9 mouse cellular contexts compared by ENCODE assay signal in the genomic region with DNA sequence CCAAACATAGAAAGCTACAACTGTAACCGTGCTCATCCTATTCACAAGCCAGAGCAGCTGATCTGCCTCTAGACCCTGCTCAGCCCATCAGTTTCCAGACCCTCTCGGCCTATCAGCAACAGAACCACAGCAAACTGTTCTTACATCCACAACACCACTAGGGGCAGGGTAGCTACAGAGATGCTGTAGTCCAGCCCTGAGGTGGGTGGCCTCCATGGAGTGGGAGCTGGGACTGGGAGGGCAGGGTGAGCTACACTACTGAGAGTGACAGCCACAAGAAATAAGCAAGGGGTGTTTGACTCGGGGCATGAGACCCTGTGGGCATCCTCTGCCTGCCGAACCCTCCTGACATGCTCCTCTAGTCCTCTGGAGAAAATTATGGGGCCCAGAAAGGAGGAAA. TPM values are rescaled to one million over a fixed set of nuclear protein-coding genes. Genes with fewer than 3 reads are reported as not detected.
DNase-seq lines count a peak whose midpoint lies in the region; ATAC-seq and TF ChIP-seq lines count a peak whose summit lies in the region.
"Had no signal": no experiment of that assay in that cellular context is flagged by ENCODE, and none has a peak within 500 bp of the region (broad histone marks: within the 10 kb centered on the region; RNA-seq: fewer than 3 reads in every experiment).

No protein-coding gene starts in this region.

- H3K36me3 ChIP-seq in heart, embryonic 12.5 days = no peaks in the 10 kb centered on the region
- no peaks in the 10 kb centered on the region for H3K36me3 ChIP-seq in intestine, embryonic 16.5 days (ENCODE audit: control insufficient read depth, insufficient read depth, low read length)

- POLR2A ChIA-PET in Patski (lab: Charles Lee) = no interaction called here

- no peak overlapping the region for H3K4me3 ChIP-seq in heart, embryonic 12.5 days
- H3K4me3 ChIP-seq in intestine, embryonic 16.5 days (ENCODE audit: low read length) = no peak overlapping the region

- H3K9ac ChIP-seq in heart, embryonic 12.5 days = no peak overlapping the region
- H3K9ac ChIP-seq in intestine, embryonic 16.5 days (ENCODE audit: low read depth, low read length) = no peak overlapping the region; the same call in 1 of the 2 replicates

- in situ Hi-C loops in Patski (cut with MboI; ENCODE audit: low pct_unique_long_range_greater_than_20kb) = no loop called here

- TF ChIP-seq CTCF in Patski (IDR thresholded peaks at IDR 0.05) = no peak

- WGBS in heart, embryonic 12.5 days = 71% methylated on average over 4 of the region's 4 CpGs
- 55% methylated on average over 4 of the region's 4 CpGs for WGBS in intestine, embryonic 16.5 days

- no peaks in the 10 kb centered on the region for H3K9me3 ChIP-seq in heart, embryonic 12.5 days (replicated peaks)
- H3K9me3 ChIP-seq in intestine, embryonic 16.5 days (ENCODE audit: control insufficient read depth, low read length) = no peaks in the 10 kb centered on the region

- no peaks in the 10 kb centered on the region for H3K27me3 ChIP-seq in heart, embryonic 12.5 days (replicated peaks)
- H3K27me3 ChIP-seq in Patski = no peaks in the 10 kb centered on the region
- H3K27me3 ChIP-seq in intestine, embryonic 16.5 days (replicated peaks; ENCODE audit: control insufficient read depth, insufficient read depth, low read length) = no peaks in the 10 kb centered on the region

- ATAC-seq in heart, embryonic 12.5 days (ENCODE audit: insufficient number of reproducible peaks, low FRiP score) = no peak
- peak; percentile 28 for ATAC-seq in Patski
- peak; percentile 63 for ATAC-seq in intestine, embryonic 16.5 days
- no peak for ATAC-seq in monocyte, adult 5-6 weeks (replicated peaks; ENCODE audit: insufficient number of reproducible peaks, low FRiP score, low TSS enrichment, poor library complexity, severe bottlenecking)

- CTCF ChIA-PET in Patski (lab: Charles Lee) = interaction anchor here (1.2 to 2.1 kb wide), 3 partner anchors 53 to 103 kb away, joined by 3 to 5 read pairs (median 3); no protein-coding TSS in a partner anchor

- DNase-seq in heart, postnatal 36 days = no peak
- DNase-seq in 3134 (ENCODE audit: extremely low read depth, insufficient read length, low spot score) (peak; percentile 43), Patski (ENCODE audit: low read depth, low spot score) (no peak)
- DNase-seq in right cerebral cortex, adult 18-20 months = no peak
- DNase-seq in c-Kit-positive CD71-positive TER-119-positive erythroid progenitor cells, embryonic 14.5 days (ENCODE audit: low spot score) = no peak
- DNase-seq: right cerebral cortex, postnatal 14 days had no signal

- H3K4me2 ChIP-seq in heart, embryonic 12.5 days = no peak overlapping the region; the same call in 1 of the 2 replicates
- H3K4me2 ChIP-seq in intestine, embryonic 16.5 days (ENCODE audit: low read depth, low read length) = no peak overlapping the region

- intact Hi-C loops in heart, postnatal 36 days (cut with DNase I) = no loop called here

- H3K4me1 ChIP-seq in heart, embryonic 12.5 days (replicated peaks) = peaks cover 97% of the 10 kb centered on the region
- H3K4me1 ChIP-seq in intestine, embryonic 16.5 days (ENCODE audit: control insufficient read depth, insufficient read depth, low read length) = peaks cover 20% of the 10 kb centered on the region

- H3K27ac ChIP-seq in heart, embryonic 12.5 days (ENCODE audit: poor library complexity, severe bottlenecking) = peak overlapping the region; percentile 83
- H3K27ac ChIP-seq in intestine, embryonic 16.5 days (ENCODE audit: low read length) = peak overlapping the region; percentile 94

RNA-seq across cellular contexts. Expression of a gene that starts 9.5 kb away (rescaled TPM):
- polyA plus RNA-seq in heart, embryonic 12.5 days (2016; fragmentation: Nextera tagmentation; extraction: Ambion mirVana) = 35.1 and 41.5 TPM in 2 replicates
- 10 to 100 TPM; 18.0 to 21.1 TPM for total RNA-seq in heart, postnatal 36 days (2021)
- 28.1 TPM for polyA plus RNA-seq in Patski (2021)
- polyA plus RNA-seq in intestine, embryonic 16.5 days (2015; fragmentation: Nextera tagmentation; extraction: Ambion mirVana) = 20.7 and 21.3 TPM in 2 replicates
- 276 to 375 TPM (median 323 TPM) in 3 replicates for total RNA-seq in monocyte, adult 5-6 weeks (2017)

RNA-seq across cellular contexts. Expression of a gene that starts 37.8 kb away (rescaled TPM):
- polyA plus RNA-seq in heart, embryonic 12.5 days (2016; fragmentation: Nextera tagmentation; extraction: Ambion mirVana) = 0.26 TPM in 1 of 2 replicates, not detected in the other
- not detected for total RNA-seq in heart, postnatal 36 days (2021)
- polyA plus RNA-seq in Patski (2021) = not detected
- 0.18 TPM in 1 of 2 replicates, not detected in the other for polyA plus RNA-seq in intestine, embryonic 16.5 days (2015; fragmentation: Nextera tagmentation; extraction: Ambion mirVana)
- 2.5 TPM in 1 of 3 replicates, not detected in the others for total RNA-seq in monocyte, adult 5-6 weeks (2017)

Comparison
In these comparisons a context has a peak if more than half of its experiments do, and no peak if none do; other contexts are left out.
1. ATAC-seq: peak in Patski (single experiment) and intestine, embryonic 16.5 days (single experiment); none in heart, embryonic 12.5 days (single experiment) and monocyte, adult 5-6 weeks (single experiment).